Mouse (Mus musculus) 3134 (cell line): ENCODE measurements around the gene Rhbdl1.

Experiments used
- DNase-seq: peaks from one replicate; pipeline ENCODE4 v3.0.0-alpha.2; 2011; ENCODE audit warnings: low spot score; ENCODE audit not compliant: insufficient read length; ENCODE audit errors: extremely low read depth

The Rhbdl1 gene

GRCm38 (mm10) chr17:25837076-25837410 is at the start of gene Rhbdl1:
Gene Rhbdl1, minus strand, starts transcription at chr17:25837295.
- no peak for DNase-seq

GRCm38 (mm10) chr17:25886806-25887205 is 49.7 kb upstream of the Rhbdl1 start:
- DNase-seq, result no peak

- DNase-seq, result no peak
Observed at GRCm38 (mm10) chr17:25885636-25886035, 48.5 kb upstream of the Rhbdl1 start.

GRCm38 (mm10) chr17:25883824-25884223 is 46.7 kb upstream of the Rhbdl1 start:
- DNase-seq, result no peak

GRCm38 (mm10) chr17:25883268-25883667 is 46.2 kb upstream of the Rhbdl1 start:
- no peak for DNase-seq

GRCm38 (mm10) chr17:25882306-25882705 is 45.2 kb upstream of the Rhbdl1 start:
- no peak for DNase-seq

- DNase-seq, result no peak
Observed at GRCm38 (mm10) chr17:25881691-25882090, 44.6 kb upstream of the Rhbdl1 start.

- no peak for DNase-seq
Observed at GRCm38 (mm10) chr17:25880913-25881641, 44.0 kb upstream of the Rhbdl1 start.

GRCm38 (mm10) chr17:25880196-25880910 is 43.3 kb upstream of the Rhbdl1 start, which contains the start of gene Wfikkn1:
Gene Wfikkn1, minus strand, starts transcription at chr17:25880858.
- no peak for DNase-seq

GRCm38 (mm10) chr17:25879750-25880149 is 42.7 kb upstream of the Rhbdl1 start:
- no peak for DNase-seq

- no peak for DNase-seq
Observed at GRCm38 (mm10) chr17:25879261-25879660, 42.2 kb upstream of the Rhbdl1 start.

- no peak for DNase-seq
Observed at GRCm38 (mm10) chr17:25878611-25879180, 41.6 kb upstream of the Rhbdl1 start.

GRCm38 (mm10) chr17:25877741-25878610 is 40.9 kb upstream of the Rhbdl1 start:
- DNase-seq, result no peak

GRCm38 (mm10) chr17:25877025-25877424 is 39.9 kb upstream of the Rhbdl1 start:
- DNase-seq, result no peak

GRCm38 (mm10) chr17:25876347-25876915 is 39.3 kb upstream of the Rhbdl1 start:
- DNase-seq, result no peak

GRCm38 (mm10) chr17:25875171-25876136 is 38.4 kb upstream of the Rhbdl1 start:
- DNase-seq, result peak; percentile 92

GRCm38 (mm10) chr17:25874721-25875170 is 37.7 kb upstream of the Rhbdl1 start, which contains the start of gene Mettl26:
Gene Mettl26, plus strand, starts transcription at chr17:25875074.
- DNase-seq, result no peak

GRCm38 (mm10) chr17:25874148-25874720 is 37.1 kb upstream of the Rhbdl1 start:
- DNase-seq, result no peak
